Mouse (Mus musculus) thymus, postnatal 0 days (tissue): Measurements from ENCODE around the gene Dnah14. TPM values are rescaled to one million over a fixed set of nuclear protein-coding genes. Genes with fewer than 3 reads are reported as not detected.
A peak's percentile ranks its signal among the peaks of the same experiment; 100 is the strongest.

Source experiments
- DNase-seq: peaks from one replicate; pipeline ENCODE4 v3.0.0-alpha.2; 2015; ENCODE audit warnings: low spot score
- polyA plus RNA-seq: library from polyadenylated mRNA; unstranded; fragments of >200 nt; fragmentation: Nextera tagmentation; extraction: Ambion mirVana; gene quantifications from 2 replicates; pipeline ENCODE4 v1.2.1, GENCODE M21; 2015

Gene Dnah14
- 5.7 and 6.2 TPM in 2 replicates for polyA plus RNA-seq

DNA sequence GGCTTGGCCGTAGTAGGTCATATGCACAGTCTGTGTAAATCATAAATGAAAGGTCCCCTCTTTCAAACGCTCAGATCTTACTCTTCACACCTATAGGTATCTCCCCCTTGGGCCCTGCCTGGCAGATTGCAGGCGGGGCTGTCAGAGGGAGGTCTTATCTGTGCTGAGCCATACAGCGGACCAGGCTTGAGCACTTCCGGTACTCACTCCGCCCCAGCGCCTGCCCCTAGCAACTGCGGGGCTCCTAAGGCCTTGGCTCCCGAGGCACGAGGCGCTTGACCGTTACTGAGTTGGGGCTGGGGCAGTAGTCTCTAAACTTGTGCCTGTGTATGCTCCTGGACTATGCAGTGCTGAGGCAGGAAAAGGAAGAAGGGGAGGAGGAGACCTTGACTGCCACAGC, at the start of gene Dnah14:
Dnah14 (plus strand) TSS at position 238 of the 400 bp plus-strand sequence.
- no peak for DNase-seq

- DNase-seq, result no peak
These were observed 47.0 kb upstream of the Dnah14 start for GRCm38 (mm10) chr1:181529368-181529767.

- DNase-seq, result no peak
These were observed 41.0 kb upstream of the Dnah14 start for GRCm38 (mm10) chr1:181535165-181535873.

DNA sequence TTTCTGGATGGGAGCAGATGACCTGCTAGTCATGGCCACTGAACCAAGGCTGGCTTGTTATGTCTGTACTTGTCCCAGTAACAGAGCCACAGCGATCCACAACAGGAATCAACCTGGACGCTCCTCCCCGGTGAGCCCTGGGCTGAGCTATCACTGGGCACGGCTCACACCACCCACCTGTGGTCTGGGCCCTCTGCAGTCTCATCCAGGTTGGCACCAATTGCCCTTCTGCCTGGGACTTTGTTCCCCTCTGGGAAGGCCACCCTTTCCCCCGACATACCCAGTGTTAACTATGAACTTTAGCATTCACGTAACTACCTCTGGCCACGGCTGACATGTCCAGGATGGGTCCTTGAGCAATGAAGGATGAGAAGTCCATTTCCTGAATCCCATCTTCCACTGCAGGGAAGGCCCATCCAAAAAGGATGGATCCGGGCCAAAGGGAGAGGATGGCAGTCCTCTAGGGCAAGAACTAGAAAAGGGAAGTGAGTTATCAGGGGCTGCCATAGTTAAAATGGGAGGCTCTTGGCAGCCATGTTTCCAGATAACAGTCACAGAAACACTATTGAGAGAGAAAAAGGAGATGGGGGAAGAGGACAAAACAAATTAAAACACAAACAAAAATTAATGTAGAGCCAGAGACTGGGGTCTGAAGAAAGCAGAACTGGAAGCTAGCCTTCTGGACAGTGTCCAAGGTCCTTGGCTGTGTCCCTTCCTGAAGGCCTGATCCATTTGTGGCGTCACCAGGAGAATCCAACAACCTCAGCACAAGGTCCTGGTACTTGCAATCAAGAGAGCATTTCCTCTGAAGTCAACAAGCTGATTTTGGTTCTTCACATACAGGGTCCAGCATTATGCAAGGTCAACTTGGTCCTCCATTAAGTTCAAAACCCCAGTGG, 38.5 kb upstream of the Dnah14 start:
- no peak for DNase-seq

DNA sequence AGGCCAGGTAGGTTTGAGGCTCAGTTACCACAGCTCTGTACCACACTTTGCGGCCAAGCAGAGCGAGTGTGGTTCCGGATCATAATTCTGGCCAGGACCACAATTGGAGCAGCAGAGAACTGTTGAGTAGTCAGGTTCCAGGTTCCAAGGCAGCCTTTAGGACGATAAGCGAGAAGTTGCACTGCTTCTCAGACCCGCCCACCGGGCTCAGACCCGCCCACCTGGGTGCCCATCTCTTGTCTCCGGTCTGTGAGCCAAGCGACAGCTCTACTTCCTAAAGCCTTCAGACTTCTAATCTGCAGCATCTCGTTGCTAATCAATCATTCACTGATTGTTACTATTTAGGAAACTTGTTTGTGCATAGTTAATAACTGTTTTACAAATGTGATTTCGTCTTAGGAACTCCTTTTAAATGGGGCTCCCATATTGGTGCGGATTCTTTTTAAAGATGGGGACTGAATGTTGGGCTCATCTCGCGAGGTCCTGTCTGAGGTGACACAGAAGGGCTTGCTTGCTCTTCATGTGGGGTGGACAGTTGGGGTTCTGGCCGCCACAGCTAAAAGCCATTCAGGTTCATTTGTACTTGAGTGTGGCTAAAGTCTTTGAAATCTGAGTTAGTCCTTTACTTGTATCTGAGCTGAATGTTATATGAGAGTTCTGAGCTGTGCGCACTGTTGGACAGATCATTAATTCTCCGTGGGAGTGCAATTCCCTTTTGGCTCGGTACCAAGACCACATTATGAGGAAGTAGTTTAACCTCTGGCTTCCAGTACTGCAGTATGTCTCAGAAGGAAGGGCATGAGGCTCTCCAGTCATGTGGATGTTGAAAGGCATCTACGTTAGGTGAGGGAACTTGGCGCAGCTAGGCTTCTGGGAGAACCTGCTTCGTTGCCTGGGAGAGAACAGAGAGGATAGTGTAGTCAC, 36.3 kb upstream of the Dnah14 start:
- no peak for DNase-seq

DNA sequence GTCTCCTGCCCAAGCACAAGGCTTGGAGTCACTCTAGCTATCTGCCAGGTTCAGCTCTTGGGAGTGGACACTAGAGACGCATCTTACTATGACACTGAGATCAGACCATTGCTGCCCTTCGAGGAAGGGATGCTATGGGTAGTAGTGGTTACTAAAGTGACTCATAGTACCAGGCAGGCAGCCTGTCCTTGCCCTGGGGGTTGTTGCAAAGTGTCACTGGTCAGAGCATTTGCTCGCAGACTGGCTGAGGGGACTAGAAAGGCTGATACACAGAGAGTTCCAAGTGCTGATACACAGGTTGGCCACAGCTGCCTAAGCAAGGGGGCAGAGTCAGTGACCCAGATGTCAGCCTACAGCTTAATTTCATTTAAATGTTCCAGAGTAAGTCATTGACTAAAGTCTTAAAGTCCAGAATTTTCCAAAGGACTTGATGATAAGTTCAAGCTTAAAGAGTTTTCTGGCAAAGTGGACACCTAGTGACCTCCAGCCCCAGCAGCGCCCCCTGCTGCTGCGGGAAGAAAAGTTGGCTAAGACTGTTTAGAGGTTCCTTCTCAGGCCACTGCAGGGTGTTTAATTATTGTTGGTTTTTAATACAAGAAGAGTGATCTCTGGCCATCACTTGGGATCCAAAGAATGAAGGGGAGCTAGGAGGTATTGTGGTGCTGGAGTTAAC, 32.5 kb upstream of the Dnah14 start:
- no peak for DNase-seq

DNA sequence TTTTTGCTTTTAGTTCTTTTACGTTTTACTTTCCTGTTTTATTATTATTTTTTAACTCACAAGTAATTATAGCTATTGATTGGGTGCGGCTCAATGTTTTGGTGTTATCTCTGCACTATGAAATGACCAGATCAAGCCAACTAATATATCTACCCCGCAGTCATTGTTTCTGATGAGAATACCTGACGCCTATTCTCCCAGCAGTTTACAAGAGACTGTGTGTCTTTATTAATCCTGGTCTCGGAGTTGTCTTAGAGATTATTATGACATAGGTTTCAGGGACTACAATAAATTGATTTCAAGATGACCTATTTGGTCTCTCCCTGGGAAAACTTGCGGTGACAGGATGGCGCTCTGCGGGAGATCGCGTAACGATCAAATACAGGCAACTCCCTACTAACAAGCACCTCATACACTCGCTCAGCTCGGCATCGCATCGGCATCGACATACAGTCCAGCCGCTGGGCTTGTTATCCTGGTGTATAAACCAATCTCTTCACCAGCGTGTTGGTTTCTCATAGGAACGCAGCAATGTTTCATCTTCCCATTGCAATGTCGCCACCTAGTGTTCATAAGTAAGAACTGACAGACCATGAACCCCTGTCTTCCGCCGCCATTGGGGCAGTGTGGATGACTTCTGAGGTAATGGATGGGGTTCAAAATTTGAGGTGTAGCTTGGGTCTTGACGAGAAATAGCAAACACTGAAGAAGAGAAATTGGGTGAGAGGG, 31.2 kb upstream of the Dnah14 start:
- DNase-seq, result peak; percentile 74

DNA sequence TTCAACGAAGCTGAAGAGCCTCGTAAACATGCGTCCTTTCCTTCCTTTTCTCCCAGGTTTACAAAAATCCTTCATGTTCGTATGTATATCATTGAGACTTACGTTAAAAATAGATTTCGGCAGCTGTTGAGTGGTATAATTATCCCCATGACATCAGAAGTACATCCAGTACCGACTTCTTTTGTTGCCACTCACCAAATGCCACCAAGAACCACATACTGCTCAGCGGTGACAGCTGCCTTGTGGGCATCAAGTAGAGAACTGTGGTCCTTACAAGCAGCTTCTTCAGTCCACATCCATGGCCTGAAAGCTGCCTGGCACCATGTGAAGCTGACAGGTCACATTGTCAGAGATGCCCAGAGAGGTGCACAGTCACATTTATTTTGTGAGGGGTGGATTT, 26.4 kb upstream of the Dnah14 start:
- no peak for DNase-seq

DNA sequence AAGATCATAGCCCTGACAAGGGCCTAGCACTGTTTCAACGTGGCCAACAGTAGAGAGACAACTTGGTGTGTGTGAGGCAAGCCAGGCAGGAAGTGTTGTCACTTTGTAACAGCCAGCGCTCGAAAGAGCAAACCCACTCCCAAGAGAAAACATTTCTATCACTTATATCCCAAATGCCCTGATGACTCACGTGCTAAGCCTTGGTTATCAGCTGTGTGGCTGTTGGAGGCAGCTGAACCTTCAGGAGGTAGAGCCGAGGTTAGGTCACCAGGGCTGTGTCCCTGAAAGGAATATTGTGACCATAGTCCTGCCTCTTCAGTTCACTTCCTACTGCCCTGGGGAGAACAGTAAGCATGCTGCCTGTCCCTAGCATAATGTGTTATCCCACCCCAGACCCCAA, 25.5 kb upstream of the Dnah14 start:
- DNase-seq, result no peak

GRCm38 (mm10) chr1:181552533-181553410, 23.6 kb upstream of the Dnah14 start:
- DNase-seq, result no peak

DNA sequence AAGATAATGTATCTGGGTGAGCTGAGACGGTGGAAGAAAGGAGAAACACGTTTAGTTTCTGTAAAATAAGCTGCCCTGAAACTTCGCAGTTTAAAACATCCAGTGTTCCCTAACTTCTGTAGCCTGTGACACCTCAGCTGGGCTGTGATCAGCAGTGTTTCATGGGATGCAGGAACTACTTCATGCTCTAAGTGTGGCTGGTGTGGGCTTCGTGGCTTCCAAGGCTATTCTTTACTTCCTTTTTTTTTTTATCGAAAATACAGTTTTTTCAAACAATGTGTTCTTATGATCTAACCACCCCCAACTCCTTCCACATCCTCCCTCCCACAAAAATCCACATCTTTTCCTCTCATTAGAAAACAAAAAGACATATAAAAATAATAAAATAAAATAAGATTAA, 20.9 kb upstream of the Dnah14 start:
- no peak for DNase-seq

- DNase-seq, result no peak
These were observed 16.7 kb upstream of the Dnah14 start for GRCm38 (mm10) chr1:181559655-181560054.

DNA sequence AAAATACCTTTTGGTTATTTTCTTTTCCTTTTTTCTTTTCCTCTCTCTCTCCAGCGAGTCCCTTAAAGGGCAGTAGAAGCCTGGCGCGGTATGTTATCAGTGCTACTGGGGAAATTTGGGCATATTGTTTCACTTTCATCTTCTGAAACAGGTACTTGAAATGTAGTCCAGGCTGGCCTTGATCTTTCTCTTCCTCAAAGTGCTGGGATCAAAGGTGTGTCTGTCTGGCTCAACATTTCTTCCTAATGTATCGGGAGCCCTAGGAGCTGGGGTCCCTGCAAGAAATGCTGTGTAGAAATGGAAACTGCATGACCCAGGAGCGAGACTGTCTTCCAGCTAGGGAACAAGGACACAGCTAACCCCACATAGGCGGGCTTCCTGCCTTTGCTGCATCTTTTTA, 16.0 kb upstream of the Dnah14 start:
- DNase-seq, result no peak

DNA sequence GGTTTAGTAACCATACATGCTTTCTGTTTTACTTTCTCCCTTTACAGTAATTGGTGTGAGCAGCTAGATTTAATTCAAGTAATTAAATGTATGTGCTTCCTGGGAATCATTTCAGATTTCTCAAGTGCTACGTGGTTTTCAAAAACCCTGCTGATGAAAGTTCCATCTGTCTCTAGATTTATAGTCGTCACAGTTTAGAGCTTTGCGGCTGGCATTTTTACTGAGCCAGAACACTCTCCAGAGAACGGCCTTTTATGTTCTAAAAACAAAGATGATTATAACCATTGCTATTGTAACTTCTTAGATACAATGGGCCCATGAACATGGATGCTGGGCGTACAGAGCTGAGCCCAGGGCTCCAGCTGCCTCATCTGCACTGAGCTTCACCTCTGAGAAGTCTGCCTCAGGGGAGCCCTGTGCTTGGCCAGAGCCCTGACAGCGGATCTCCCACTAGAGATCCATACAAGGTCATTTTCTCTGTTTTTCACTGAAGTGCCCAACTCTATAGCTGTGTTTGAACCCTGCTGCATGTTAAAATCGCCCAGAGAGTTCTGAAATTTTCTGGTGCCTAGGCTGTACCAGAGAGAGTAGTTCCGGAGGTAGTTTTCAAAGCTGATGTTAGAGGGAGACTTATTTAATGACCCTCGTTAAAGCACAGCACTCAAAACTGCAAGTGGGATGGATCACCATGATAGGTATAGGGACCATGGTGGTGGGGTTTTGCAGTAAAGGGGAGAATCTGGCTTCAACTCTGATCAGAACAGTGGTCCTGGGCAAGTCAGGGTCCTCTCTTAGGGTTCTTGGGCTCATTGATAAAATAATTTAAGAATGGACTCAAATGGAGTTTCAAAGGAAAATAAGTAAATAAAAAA, 15.2 kb upstream of the Dnah14 start:
- DNase-seq, result no peak

DNA sequence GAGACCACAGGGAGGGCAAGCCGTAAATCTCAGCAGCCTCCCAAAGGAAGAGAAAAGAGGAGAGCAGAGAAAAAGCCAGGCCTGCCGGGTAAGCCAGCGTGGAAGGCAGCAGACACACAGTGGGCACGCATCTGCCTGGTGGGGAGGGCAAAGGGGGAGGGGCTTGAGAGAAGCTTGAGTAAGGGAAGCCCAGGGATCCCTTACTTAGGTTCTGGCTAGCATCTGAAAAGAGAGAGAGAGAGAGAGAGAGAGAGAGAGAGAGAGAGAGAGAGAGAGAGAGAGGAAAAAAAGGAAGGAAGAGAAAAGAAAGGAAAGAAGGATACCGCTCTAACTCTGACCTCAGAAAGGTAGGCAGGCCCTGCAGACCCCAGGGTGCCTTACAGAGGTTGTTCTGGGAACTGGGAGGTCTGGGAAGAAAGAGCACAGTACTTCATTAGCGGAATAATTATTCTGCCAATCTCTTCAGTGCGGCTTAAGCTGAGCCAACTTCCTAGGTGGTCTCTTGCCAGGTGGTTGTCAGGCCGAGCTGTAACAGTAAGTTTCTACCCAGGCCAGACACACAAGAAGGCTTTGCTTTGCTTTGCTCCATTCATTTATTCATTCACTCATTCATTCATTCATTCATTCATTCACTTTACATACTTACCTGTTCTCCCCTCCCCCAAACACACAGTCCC, 14.5 kb upstream of the Dnah14 start:
- DNase-seq, result no peak

GRCm38 (mm10) chr1:181569447-181569846, 6.9 kb upstream of the Dnah14 start:
- DNase-seq, result no peak

DNA sequence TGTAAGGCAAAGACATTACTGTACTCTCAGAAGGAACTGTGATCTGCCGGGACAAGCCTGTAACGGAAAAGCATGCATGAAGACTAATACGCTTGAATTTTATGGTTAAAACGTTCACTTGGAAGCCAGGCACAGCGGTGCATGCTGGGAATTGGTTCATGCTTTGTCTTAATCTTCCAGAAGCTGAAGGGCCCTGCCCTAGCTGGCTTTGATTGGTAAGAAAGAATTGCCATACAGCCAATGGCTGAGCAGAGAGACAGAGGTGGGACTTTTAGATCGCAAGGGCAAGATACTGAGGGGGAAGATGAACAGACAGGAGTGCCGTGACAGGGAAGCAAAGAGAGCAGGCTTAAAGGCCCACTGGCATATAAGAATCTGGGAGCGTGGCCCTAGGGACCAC, 6.8 kb downstream of the Dnah14 start:
- DNase-seq, result no peak

DNA sequence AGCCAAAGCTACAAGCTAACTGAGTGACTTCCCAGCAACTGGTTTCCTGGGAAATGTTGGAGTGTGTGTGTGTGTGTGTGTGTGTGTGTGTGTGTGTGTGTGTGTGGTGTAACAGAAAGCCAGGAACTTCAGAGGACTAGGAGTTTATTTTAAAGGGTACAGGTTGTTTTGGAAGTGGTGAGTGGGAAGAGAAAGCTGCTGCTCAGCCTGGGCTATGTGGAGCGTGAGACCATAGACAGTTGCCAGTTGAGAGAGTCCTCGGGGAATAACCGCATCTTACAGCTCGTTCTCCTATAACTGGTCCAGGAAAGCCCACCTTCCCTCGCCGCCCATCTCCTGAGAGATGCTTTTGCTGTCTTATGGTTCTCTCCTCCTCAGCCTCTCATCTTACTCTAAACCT, 12.8 kb downstream of the Dnah14 start:
- no peak for DNase-seq
